Mouse (Mus musculus): Measurements from ENCODE around the gene Terb2. TPM values are rescaled to one million over a fixed set of nuclear protein-coding genes. Genes with fewer than 3 reads are reported as not detected.
A peak's percentile ranks its signal among the peaks of the same experiment; 100 is the strongest.

Gene Terb2
- total and polyA plus RNA-seq, 2 experiments from 2014 or later = not detected

- no peak overlapping the region for H3K9ac ChIP-seq (replicated peaks; ENCODE audit: low read length, poor library complexity, severe bottlenecking)
- no peak for ATAC-seq (ENCODE audit: low FRiP score)
- DNase-seq (ENCODE audit: low spot score) = no peak
- no peaks in the 10 kb centered on the region for H3K36me3 ChIP-seq (ENCODE audit: insufficient read depth, low read length)
- H3K4me3 ChIP-seq (ENCODE audit: low read depth, low read length) = no peak overlapping the region
- no peak overlapping the region for H3K27ac ChIP-seq (ENCODE audit: low read depth, low read length)
- no peak for TF ChIP-seq CTCF (IDR thresholded peaks at IDR 0.05)
- no peaks in the 10 kb centered on the region for H3K27me3 ChIP-seq (ENCODE audit: insufficient read depth, low read length)
- H3K4me2 ChIP-seq (ENCODE audit: low read depth, low read length, poor library complexity, severe bottlenecking) = no peak overlapping the region
- WGBS = 44% methylated on average over 6 of the region's 6 CpGs
- H3K9me3 ChIP-seq (ENCODE audit: low read length) = no peaks in the 10 kb centered on the region
- H3K4me1 ChIP-seq (ENCODE audit: insufficient read depth, low read length) = no peaks in the 10 kb centered on the region
Measured at GRCm38 (mm10) chr2:122158362-122158802, 27.7 kb upstream of the Terb2 start.

GRCm38 (mm10) chr2:122159667-122160066 lies 26.4 kb upstream of the Terb2 start:
- Histone ChIP-seq H3K4me1 (ENCODE audit: insufficient read depth, low read length) (no peaks in the 10 kb centered on the region), H3K27me3 (ENCODE audit: insufficient read depth, low read length) (no peaks in the 10 kb centered on the region), H3K36me3 (ENCODE audit: insufficient read depth, low read length) (no peaks in the 10 kb centered on the region), H3K4me3 (ENCODE audit: low read depth, low read length) (no peak overlapping the region), H3K27ac (ENCODE audit: low read depth, low read length) (no peak overlapping the region), H3K9me3 (ENCODE audit: low read length) (no peaks in the 10 kb centered on the region), H3K9ac (replicated peaks; ENCODE audit: low read length, poor library complexity, severe bottlenecking) (no peak overlapping the region), H3K4me2 (ENCODE audit: low read depth, low read length, poor library complexity, severe bottlenecking) (no peak overlapping the region)
- DNase-seq (ENCODE audit: low spot score) (no peak), ATAC-seq (ENCODE audit: low FRiP score) (no peak)
- TF ChIP-seq CTCF (IDR thresholded peaks at IDR 0.05) = no peak
- 83% methylated on average over 6 of the region's 6 CpGs for WGBS

GRCm38 (mm10) chr2:122160680-122161079 lies 25.4 kb upstream of the Terb2 start, which contains the start of gene Trim69:
Trim69 (plus strand) TSS chr2:122160700.
- Histone ChIP-seq H3K4me1 (ENCODE audit: insufficient read depth, low read length) (no peaks in the 10 kb centered on the region), H3K4me2 (ENCODE audit: low read depth, low read length, poor library complexity, severe bottlenecking) (no peak within 1 kb of the TSS), H3K36me3 (ENCODE audit: insufficient read depth, low read length) (no peaks in the 10 kb centered on the region), H3K27ac (ENCODE audit: low read depth, low read length) (no peak within 1 kb of the TSS), H3K9ac (replicated peaks; ENCODE audit: low read length, poor library complexity, severe bottlenecking) (no peak within 1 kb of the TSS), H3K4me3 (ENCODE audit: low read depth, low read length) (no peak within 1 kb of the TSS), H3K27me3 (ENCODE audit: insufficient read depth, low read length) (no peaks in the 10 kb centered on the region), H3K9me3 (ENCODE audit: low read length) (no peaks in the 10 kb centered on the region)
- 0 out of 2 replicates have a peak, but pooled peaks have one; percentile 41 for ATAC-seq (ENCODE audit: low FRiP score)
- TF ChIP-seq CTCF (IDR thresholded peaks at IDR 0.05) = peak; percentile 80
- peak; percentile 83 for DNase-seq (ENCODE audit: low spot score)
- 34% methylated on average over 2 of the region's 2 CpGs for WGBS

- TF ChIP-seq CTCF (IDR thresholded peaks at IDR 0.05) = no peak
- Histone ChIP-seq H3K4me2 (ENCODE audit: low read depth, low read length, poor library complexity, severe bottlenecking) (no peak overlapping the region), H3K4me1 (ENCODE audit: insufficient read depth, low read length) (no peaks in the 10 kb centered on the region), H3K9ac (replicated peaks; ENCODE audit: low read length, poor library complexity, severe bottlenecking) (no peak overlapping the region), H3K36me3 (ENCODE audit: insufficient read depth, low read length) (no peaks in the 10 kb centered on the region), H3K27me3 (ENCODE audit: insufficient read depth, low read length) (no peaks in the 10 kb centered on the region), H3K4me3 (ENCODE audit: low read depth, low read length) (no peak overlapping the region), H3K27ac (ENCODE audit: low read depth, low read length) (no peak overlapping the region), H3K9me3 (ENCODE audit: low read length) (no peaks in the 10 kb centered on the region)
- WGBS = 19% methylated on average over 4 of the region's 4 CpGs
- DNase-seq (ENCODE audit: low spot score) (no peak), ATAC-seq (ENCODE audit: low FRiP score) (no peak)
Measured at GRCm38 (mm10) chr2:122161542-122161941, 24.5 kb upstream of the Terb2 start.

GRCm38 (mm10) chr2:122162529-122162928 lies 23.5 kb upstream of the Terb2 start:
- no peak for TF ChIP-seq CTCF (IDR thresholded peaks at IDR 0.05)
- ATAC-seq (ENCODE audit: low FRiP score) = no peak
- no peaks in the 10 kb centered on the region for H3K4me1 ChIP-seq (ENCODE audit: insufficient read depth, low read length)
- no peak overlapping the region for H3K27ac ChIP-seq (ENCODE audit: low read depth, low read length)
- no peaks in the 10 kb centered on the region for H3K9me3 ChIP-seq (ENCODE audit: low read length)
- no peaks in the 10 kb centered on the region for H3K27me3 ChIP-seq (ENCODE audit: insufficient read depth, low read length)
- 82% methylated on average over 2 of the region's 2 CpGs for WGBS
- H3K36me3 ChIP-seq (ENCODE audit: insufficient read depth, low read length) = no peaks in the 10 kb centered on the region
- no peak overlapping the region for H3K4me3 ChIP-seq (ENCODE audit: low read depth, low read length)
- DNase-seq (ENCODE audit: low spot score) = no peak
- no peak overlapping the region for H3K9ac ChIP-seq (replicated peaks; ENCODE audit: low read length, poor library complexity, severe bottlenecking)
- no peak overlapping the region for H3K4me2 ChIP-seq (ENCODE audit: low read depth, low read length, poor library complexity, severe bottlenecking)

GRCm38 (mm10) chr2:122163430-122164195 lies 22.5 kb upstream of the Terb2 start:
- TF ChIP-seq CTCF (IDR thresholded peaks at IDR 0.05) = no peak
- no peak overlapping the region for H3K9ac ChIP-seq (replicated peaks; ENCODE audit: low read length, poor library complexity, severe bottlenecking)
- WGBS = 80% methylated on average over 13 of the region's 13 CpGs
- no peak for DNase-seq (ENCODE audit: low spot score)
- ATAC-seq (ENCODE audit: low FRiP score) = no peak
- H3K4me1 ChIP-seq (ENCODE audit: insufficient read depth, low read length) = no peaks in the 10 kb centered on the region
- no peaks in the 10 kb centered on the region for H3K27me3 ChIP-seq (ENCODE audit: insufficient read depth, low read length)
- no peaks in the 10 kb centered on the region for H3K9me3 ChIP-seq (ENCODE audit: low read length)
- no peaks in the 10 kb centered on the region for H3K36me3 ChIP-seq (ENCODE audit: insufficient read depth, low read length)
- no peak overlapping the region for H3K4me3 ChIP-seq (ENCODE audit: low read depth, low read length)
- no peak overlapping the region for H3K4me2 ChIP-seq (ENCODE audit: low read depth, low read length, poor library complexity, severe bottlenecking)
- H3K27ac ChIP-seq (ENCODE audit: low read depth, low read length) = no peak overlapping the region

Measured in midbrain, postnatal 0 days (tissue).